Mouse (Mus musculus) kidney, embryonic 16.5 days (tissue): ENCODE data around the gene Lamtor5. TPM values are rescaled to one million over a fixed set of nuclear protein-coding genes. Genes with fewer than 3 reads are reported as not detected.
A peak's percentile ranks its signal among the peaks of the same experiment; 100 is the strongest.
"Not testable (repeated sequence)": the region's sequence is repeated elsewhere in the genome, so short reads cannot be mapped to it uniquely, and the experiment has no call there.

ENCODE experiments used
- ATAC-seq: fragments of 200-750 bp; cut with Nextera tagmentation; 2 replicates; pipeline ENCODE4 v1.8.0; 2017; ENCODE audit warnings: moderate TSS enrichment; ENCODE audit not compliant: low FRiP score, low TSS enrichment
- H3K27ac ChIP-seq: fragments of 300-500 bp; sonication (generic); 2 replicates; pipeline ENCODE4 v1.5.1; 2014; ENCODE audit warnings: low read length
- H3K27me3 ChIP-seq: fragments of 300-500 bp; sonication (generic); 2 replicates; pipeline ENCODE4 v1.6.1; 2014; ENCODE audit warnings: low read length, control low read depth, mixed read lengths; ENCODE audit not compliant: insufficient read depth
- H3K36me3 ChIP-seq: fragments of 300-500 bp; sonication (generic); 2 replicates; pipeline ENCODE4 v1.6.1; 2014; ENCODE audit warnings: low read length, control low read depth, mixed read lengths; ENCODE audit not compliant: insufficient read depth
- H3K4me1 ChIP-seq: fragments of 300-500 bp; sonication (generic); 2 replicates; pipeline ENCODE4 v1.6.1; 2014; ENCODE audit warnings: low read length, control low read depth, mixed read lengths; ENCODE audit not compliant: insufficient read depth
- H3K4me2 ChIP-seq: fragments of 300-500 bp; sonication (generic); replicated peaks from 2 replicates; pipeline ENCODE4 v1.6.1; 2014; ENCODE audit warnings: low read depth, low read length
- H3K4me3 ChIP-seq: fragments of 300-500 bp; sonication (generic); 2 replicates; pipeline ENCODE4 v1.5.1; 2014; ENCODE audit warnings: mild to moderate bottlenecking, low read length
- H3K9ac ChIP-seq: fragments of 300-500 bp; sonication (generic); replicated peaks from 2 replicates; pipeline ENCODE4 v1.6.1; 2014; ENCODE audit warnings: low read length
- H3K9me3 ChIP-seq: fragments of 300-500 bp; sonication (generic); 2 replicates; pipeline ENCODE4 v1.6.1; 2016; ENCODE audit warnings: low read length, control low read depth
- WGBS: fragments of 180-500 bp; shearing (Covaris S2); extraction: QIAGEN DNeasy Blood & Tissue Kit; methylation state at CpG from one replicate; pipeline ENCODE4 v1.1.7; 2014; 5-methylcytosine and 5-hydroxymethylcytosine counted together
- polyA plus RNA-seq: library from polyadenylated mRNA; unstranded; fragments of >200 nt; fragmentation: Nextera tagmentation; extraction: Ambion mirVana; gene quantifications from 2 replicates; pipeline ENCODE4 v1.2.1, GENCODE M21; 2015

Lamtor5 gene
- polyA plus RNA-seq, 1 experiment from 2014 or later, result 224 TPM

DNA sequence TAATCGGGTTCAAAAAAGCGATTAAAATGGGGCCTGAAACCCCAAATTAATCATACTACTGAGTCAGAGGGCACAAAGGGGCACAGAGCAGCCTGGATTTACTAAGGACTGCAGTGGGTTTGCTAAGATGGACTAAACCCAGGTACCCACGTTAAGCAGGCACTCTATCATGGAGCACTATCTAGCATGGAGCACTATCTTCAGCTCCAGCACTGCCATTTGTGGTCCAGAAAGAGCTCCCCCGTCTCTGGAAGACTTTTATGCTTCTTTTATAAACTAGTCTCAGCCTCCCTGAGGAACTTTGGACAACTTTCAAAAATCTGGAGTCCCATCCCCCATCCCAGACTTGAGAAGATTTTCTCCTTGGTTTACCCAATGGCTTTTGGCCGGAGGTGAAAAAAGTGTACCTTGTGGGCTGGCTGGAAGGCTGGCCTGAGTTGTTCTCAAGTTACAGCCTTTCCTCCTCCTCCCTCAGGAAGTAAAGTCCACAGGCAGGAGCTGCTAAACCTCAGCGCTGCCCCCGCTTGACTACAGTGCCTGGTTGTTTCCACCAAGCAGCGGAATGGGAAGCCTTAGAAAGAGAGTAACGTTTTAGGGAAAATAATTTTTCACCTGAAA lies 12.2 kb downstream of the Lamtor5 start, which contains the start of gene Slc16a4:
TSS of gene Slc16a4 (plus strand) at position 467 of the 618 bp plus-strand sequence.
- H3K9me3 ChIP-seq, result no peaks in the 10 kb centered on the region
- H3K4me1 ChIP-seq, result peaks cover 14% of the 10 kb centered on the region
- ATAC-seq, result peak; percentile 96
- no peaks in the 10 kb centered on the region for H3K27me3 ChIP-seq
- H3K9ac ChIP-seq, result peak within 1 kb of the TSS; percentile 53
- peak within 1 kb of the TSS; percentile 84 for H3K27ac ChIP-seq
- H3K4me3 ChIP-seq, result no peak within 1 kb of the TSS
- WGBS, result 15% methylated on average over 9 of the region's 9 CpGs
- peak within 1 kb of the TSS; percentile 44 for H3K4me2 ChIP-seq
- no peaks in the 10 kb centered on the region for H3K36me3 ChIP-seq

DNA sequence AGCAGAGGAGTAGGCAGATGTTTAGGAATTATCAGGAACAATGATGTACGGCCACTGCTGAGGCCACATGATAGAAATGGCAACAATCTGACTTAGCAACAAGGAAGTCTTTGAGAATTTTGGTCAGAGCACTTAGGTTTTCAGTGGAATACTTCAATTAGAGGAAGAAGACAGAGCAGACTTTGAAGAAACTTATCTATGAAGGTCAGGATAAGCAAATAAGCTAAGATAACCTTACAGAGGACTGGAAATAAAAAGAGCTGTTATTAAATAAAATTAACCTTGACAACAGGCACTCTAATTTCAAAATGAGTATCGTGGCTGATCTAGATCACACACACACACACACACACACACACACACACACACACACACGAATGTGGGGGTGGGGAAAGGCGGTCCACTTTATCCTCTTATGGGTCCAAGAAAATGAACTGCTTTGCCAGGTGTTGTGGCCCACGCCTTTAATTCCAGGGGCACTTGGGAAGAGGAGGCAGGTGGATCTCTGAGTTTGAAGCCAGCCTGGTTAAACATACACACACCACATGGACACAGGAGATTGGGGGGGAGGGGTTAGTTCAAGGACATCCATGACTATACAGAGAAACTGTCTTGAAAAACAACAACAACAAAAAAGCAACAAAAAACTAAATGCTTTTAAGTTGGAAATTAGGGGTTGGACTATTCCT lies 17.2 kb downstream of the Lamtor5 start:
- Histone ChIP-seq H3K4me1 (peaks cover 11% of the 10 kb centered on the region), H3K4me3 (no peak overlapping the region), H3K27me3 (no peaks in the 10 kb centered on the region), H3K36me3 (0 out of 2 replicates have a peak, but pooled peaks cover 3% of the 10 kb centered on the region), H3K9ac (no peak overlapping the region), H3K9me3 (no peaks in the 10 kb centered on the region), H3K4me2 (no peak overlapping the region), H3K27ac (no peak overlapping the region)
- no peak for ATAC-seq
- WGBS, result 84% methylated on average over 5 of the region's 5 CpGs

DNA sequence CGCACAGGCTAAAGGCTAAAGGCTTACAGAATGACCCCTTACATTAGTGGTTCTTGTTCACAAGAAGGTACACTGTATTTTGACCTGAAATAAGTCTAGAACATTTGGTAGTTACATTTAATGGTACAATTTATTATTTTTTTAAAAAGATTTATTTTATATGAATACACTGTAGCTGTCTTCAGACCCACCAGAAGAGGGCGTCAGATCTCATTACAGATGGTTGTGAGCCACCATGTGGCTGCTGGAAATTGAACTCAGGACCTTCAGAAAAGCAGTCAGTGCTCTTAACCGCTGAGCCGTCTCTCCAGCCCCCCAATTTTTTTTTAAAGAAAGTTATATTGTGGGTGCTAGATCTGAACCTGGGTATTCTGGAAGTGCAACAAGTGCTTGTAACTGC lies 18.3 kb downstream of the Lamtor5 start:
- H3K27me3 ChIP-seq, H3K4me1 ChIP-seq, H3K36me3 ChIP-seq, ATAC-seq, H3K4me2 ChIP-seq, H3K9me3 ChIP-seq, H3K9ac ChIP-seq, H3K27ac ChIP-seq, H3K4me3 ChIP-seq: not testable (repeated sequence)
- WGBS, result 75% methylated on average over 4 of the region's 4 CpGs

- no peak for ATAC-seq
- Histone ChIP-seq H3K4me3 (no peak overlapping the region), H3K4me2 (no peak overlapping the region), H3K27me3 (no peaks in the 10 kb centered on the region), H3K36me3 (peaks cover 12% of the 10 kb centered on the region), H3K9ac (no peak overlapping the region), H3K9me3 (no peaks in the 10 kb centered on the region), H3K4me1 (peaks cover 15% of the 10 kb centered on the region; the same call in 1 of the 2 replicates), H3K27ac (no peak overlapping the region)
- WGBS, result 90% methylated on average over 3 of the region's 3 CpGs
These were observed 38.7 kb downstream of the Lamtor5 start for GRCm38 (mm10) chr3:107317338-107317737.

- no peak for ATAC-seq
- Histone ChIP-seq H3K4me1 (peaks cover 32% of the 10 kb centered on the region), H3K4me2 (no peak overlapping the region), H3K4me3 (no peak overlapping the region), H3K9ac (no peak overlapping the region), H3K9me3 (no peaks in the 10 kb centered on the region), H3K27me3 (no peaks in the 10 kb centered on the region), H3K27ac (no peak overlapping the region), H3K36me3 (peaks cover 26% of the 10 kb centered on the region)
- 83% methylated on average over 2 of the region's 2 CpGs for WGBS
These were observed 42.5 kb downstream of the Lamtor5 start for GRCm38 (mm10) chr3:107321141-107321540.

- H3K4me3 ChIP-seq, result no peak overlapping the region
- H3K27me3 ChIP-seq, result no peaks in the 10 kb centered on the region
- H3K27ac ChIP-seq, result no peak overlapping the region
- H3K9ac ChIP-seq, result no peak overlapping the region
- no peak for ATAC-seq
- H3K9me3 ChIP-seq, result no peaks in the 10 kb centered on the region
- H3K4me2 ChIP-seq, result no peak overlapping the region
- H3K4me1 ChIP-seq, result peaks cover 32% of the 10 kb centered on the region
- H3K36me3 ChIP-seq, result peaks cover 26% of the 10 kb centered on the region
These were observed 43.1 kb downstream of the Lamtor5 start for GRCm38 (mm10) chr3:107321776-107322175.

DNA sequence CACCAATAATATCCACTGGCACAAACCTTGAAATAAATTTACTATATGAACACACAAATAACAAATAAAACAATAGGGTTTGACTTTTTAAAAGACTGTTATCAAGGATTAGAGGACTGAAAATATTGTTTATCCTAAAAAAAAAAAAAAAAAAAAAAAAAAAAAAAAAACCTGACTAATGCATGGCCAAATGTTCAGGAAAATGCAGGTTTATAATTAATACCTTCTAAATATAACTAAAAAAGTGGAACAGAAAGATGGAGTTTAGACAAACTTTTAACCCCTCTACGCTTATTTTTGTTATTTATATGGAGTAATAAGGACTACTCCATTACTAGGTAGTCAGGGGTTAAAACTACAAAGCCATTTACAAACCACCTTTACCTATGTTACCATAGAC lies 47.8 kb downstream of the Lamtor5 start:
- H3K9ac ChIP-seq, result no peak overlapping the region
- no peak overlapping the region for H3K4me3 ChIP-seq
- peaks cover 45% of the 10 kb centered on the region for H3K4me1 ChIP-seq
- 91% methylated on average over 1 of the region's 1 CpGs for WGBS
- no peaks in the 10 kb centered on the region for H3K27me3 ChIP-seq
- H3K27ac ChIP-seq, result no peak overlapping the region
- H3K4me2 ChIP-seq, result no peak overlapping the region
- H3K9me3 ChIP-seq, result no peaks in the 10 kb centered on the region
- peaks cover 36% of the 10 kb centered on the region for H3K36me3 ChIP-seq
- no peak for ATAC-seq

GRCm38 (mm10) chr3:107330503-107331424 lies 52.1 kb downstream of the Lamtor5 start:
- H3K9me3 ChIP-seq, result no peaks in the 10 kb centered on the region
- WGBS, result 61% methylated on average over 28 of the region's 28 CpGs
- H3K27ac ChIP-seq, result no peak overlapping the region
- ATAC-seq, result no peak
- H3K4me1 ChIP-seq, result peaks cover 24% of the 10 kb centered on the region
- peak overlapping the region; percentile 75 for H3K4me2 ChIP-seq
- no peaks in the 10 kb centered on the region for H3K27me3 ChIP-seq
- peaks cover 22% of the 10 kb centered on the region for H3K36me3 ChIP-seq
- H3K9ac ChIP-seq, result peak overlapping the region; percentile 96
- H3K4me3 ChIP-seq, result peak overlapping the region; percentile 99

DNA sequence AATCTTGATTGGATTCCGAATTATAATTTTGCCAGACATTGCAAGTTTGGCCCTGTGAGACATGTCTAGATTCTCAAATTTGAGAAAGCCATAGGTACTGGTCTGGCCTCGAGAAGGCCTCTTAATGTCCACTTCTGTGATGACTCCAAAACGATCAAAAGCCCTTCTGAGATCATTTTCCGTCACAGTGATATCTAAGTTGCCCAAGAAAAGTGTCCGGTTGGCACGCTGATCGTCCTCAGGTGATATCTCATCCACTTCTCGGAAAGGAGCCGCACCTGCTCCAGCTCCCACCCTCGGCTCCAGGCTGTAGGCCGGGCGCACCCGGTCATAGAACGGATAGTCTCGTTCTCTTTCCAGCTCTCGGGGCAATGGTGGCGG lies 53.1 kb downstream of the Lamtor5 start:
- Histone ChIP-seq H3K9me3 (no peaks in the 10 kb centered on the region), H3K4me2 (peak overlapping the region; percentile 75), H3K36me3 (peaks cover 18% of the 10 kb centered on the region), H3K4me3 (peak overlapping the region; percentile 99), H3K4me1 (peaks cover 23% of the 10 kb centered on the region), H3K27me3 (no peaks in the 10 kb centered on the region), H3K27ac (no peak overlapping the region), H3K9ac (peak overlapping the region; percentile 96)
- 18% methylated on average over 17 of the region's 17 CpGs for WGBS
- no peak for ATAC-seq
